Mouse (Mus musculus): ENCODE data around the gene Zbtb16. TPM values are rescaled to one million over a fixed set of nuclear protein-coding genes. Genes with fewer than 3 reads are reported as not detected.

The Zbtb16 gene
- total and polyA plus RNA-seq, 3 experiments: 0.34 to 3.0 (median 0.90) TPM

DNA sequence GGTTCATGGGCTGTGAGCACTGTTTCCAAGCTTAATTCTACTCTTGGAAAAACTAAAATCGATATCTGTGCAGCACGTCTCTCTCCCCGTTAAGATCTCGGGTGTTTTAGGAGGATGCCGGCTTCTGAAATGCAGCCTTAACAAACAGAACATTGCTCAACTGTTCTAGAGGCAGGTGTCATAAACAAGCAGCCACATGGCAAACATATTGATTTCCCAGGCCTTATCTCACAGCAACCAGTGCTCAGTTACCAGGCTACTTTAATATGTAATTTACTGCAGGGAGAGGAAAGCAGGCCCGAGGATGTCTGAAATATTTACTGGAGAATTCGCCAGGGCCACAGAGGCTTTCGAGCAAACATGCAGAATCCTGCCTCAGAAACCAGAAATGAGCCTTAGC lies 35.4 kb downstream of the Zbtb16 start:
- no peaks in the 10 kb centered on the region for H3K9me3 ChIP-seq (replicated peaks; ENCODE audit: low read length)
- H3K9ac ChIP-seq (ENCODE audit: insufficient read depth, low read depth): no peak overlapping the region
- no peaks in the 10 kb centered on the region for H3K79me2 ChIP-seq (replicated peaks; ENCODE audit: control insufficient read depth, extremely low read depth, insufficient read depth, poor library complexity, severe bottlenecking)
- dilution Hi-C loops (cut with MboI; ENCODE audit: extremely low pct_ligation_motif_present, extremely low pct_unique_long_range_greater_than_20kb, low sequenced_read_pairs): no loop called here
- no peak overlapping the region for H3K4me3 ChIP-seq (replicated peaks in 1 of 3; ENCODE audit: low read depth in 2 of 3, low read length in 2 of 3, poor library complexity in 1 of 3)
- no peaks in the 10 kb centered on the region for H3K27me3 ChIP-seq (replicated peaks)
- no peak overlapping the region for H3K4me2 ChIP-seq (ENCODE audit: insufficient read depth, low read depth, poor library complexity, severe bottlenecking)
- peaks cover 0 to 5% of the 10 kb centered on the region in 2 experiments; a peak in 1 of 4 replicates for H3K4me1 ChIP-seq (ENCODE audit: control insufficient read depth in 1 of 2, insufficient read depth in 2 of 2)
- peaks cover 4 to 8% of the 10 kb centered on the region in 2 experiments for H3K36me3 ChIP-seq (replicated peaks in 1 of 2; ENCODE audit: control insufficient read depth in 1 of 2, insufficient read depth in 1 of 2, low read length in 1 of 2)
- no peak overlapping the region for H3K27ac ChIP-seq (ENCODE audit: insufficient read depth, low read depth)
- no peak for TF ChIP-seq UBTF (IDR thresholded peaks at IDR 0.05; ENCODE audit: low read depth, low read length)
- in situ Hi-C loops (cut with MboI; ENCODE audit: low pct_ligation_motif_present, low pct_unique_long_range_greater_than_20kb, low sequenced_read_pairs): no loop called here
- DNase-seq (ENCODE audit: extremely low read depth): no peak

GRCm38 (mm10) chr9:48798044-48798443 lies 38.0 kb downstream of the Zbtb16 start:
- H3K9ac ChIP-seq (ENCODE audit: insufficient read depth, low read depth): no peak overlapping the region
- H3K4me2 ChIP-seq (ENCODE audit: insufficient read depth, low read depth, poor library complexity, severe bottlenecking): no peak overlapping the region
- DNase-seq (ENCODE audit: extremely low read depth): no peak
- no peaks in the 10 kb centered on the region for H3K9me3 ChIP-seq (replicated peaks; ENCODE audit: low read length)
- dilution Hi-C loops (cut with MboI; ENCODE audit: extremely low pct_ligation_motif_present, extremely low pct_unique_long_range_greater_than_20kb, low sequenced_read_pairs): no loop called here
- no peaks in the 10 kb centered on the region for H3K27me3 ChIP-seq (replicated peaks)
- no peak for TF ChIP-seq NELFE (IDR thresholded peaks at IDR 0.05; ENCODE audit: low read depth, low read length)
- TF ChIP-seq USF1 (IDR thresholded peaks at IDR 0.05; ENCODE audit: low read depth, low read length): no peak
- no peak for TF ChIP-seq BHLHE40 (IDR thresholded peaks at IDR 0.05; ENCODE audit: low read depth, low read length)
- TF ChIP-seq MEF2A (IDR thresholded peaks at IDR 0.05; ENCODE audit: borderline replicate concordance, low read depth, low read length): no peak
- no peak for TF ChIP-seq CHD2 (IDR thresholded peaks at IDR 0.05; ENCODE audit: low read length)
- TF ChIP-seq ZNF384 (IDR thresholded peaks at IDR 0.05; ENCODE audit: low read depth, low read length): no peak
- TF ChIP-seq E2F4 (IDR thresholded peaks at IDR 0.05; ENCODE audit: insufficient replicate concordance, low read depth, low read length): no peak
- TF ChIP-seq ZMIZ1 (IDR thresholded peaks at IDR 0.05; ENCODE audit: low read depth, low read length): no peak
- TF ChIP-seq ZKSCAN1 (IDR thresholded peaks at IDR 0.05; ENCODE audit: borderline replicate concordance, low read depth, low read length): no peak
- no peak for TF ChIP-seq ELF1 (IDR thresholded peaks at IDR 0.05; ENCODE audit: low read depth, low read length)
- TF ChIP-seq NRF1 (IDR thresholded peaks at IDR 0.05; ENCODE audit: low read depth, low read length): no peak
- no peak for TF ChIP-seq KAT2A (IDR thresholded peaks at IDR 0.05; ENCODE audit: insufficient replicate concordance, low read length)
- TF ChIP-seq UBTF (IDR thresholded peaks at IDR 0.05; ENCODE audit: low read depth, low read length): no peak
- TF ChIP-seq JUN (IDR thresholded peaks at IDR 0.05; ENCODE audit: insufficient read depth, low read depth, low read length): no peak
- no peak for TF ChIP-seq SMC3 (IDR thresholded peaks at IDR 0.05; ENCODE audit: low read depth, low read length)
- in situ Hi-C loops (cut with MboI; ENCODE audit: low pct_ligation_motif_present, low pct_unique_long_range_greater_than_20kb, low sequenced_read_pairs): no loop called here
- peaks cover 4 to 6% of the 10 kb centered on the region in 2 experiments for H3K36me3 ChIP-seq (replicated peaks in 1 of 2; ENCODE audit: control insufficient read depth in 1 of 2, insufficient read depth in 1 of 2, low read length in 1 of 2)
- H3K4me1 ChIP-seq (ENCODE audit: control insufficient read depth in 1 of 2, insufficient read depth in 2 of 2): peaks cover 0 to 11% of the 10 kb centered on the region in 2 experiments; a peak in 1 of 4 replicates
- no peak overlapping the region for H3K4me3 ChIP-seq (replicated peaks in 1 of 3; ENCODE audit: low read depth in 2 of 3, low read length in 2 of 3, poor library complexity in 1 of 3)
- H3K79me2 ChIP-seq (replicated peaks; ENCODE audit: control insufficient read depth, extremely low read depth, insufficient read depth, poor library complexity, severe bottlenecking): no peaks in the 10 kb centered on the region; the same call in 1 of the 2 replicates
- no peak overlapping the region for H3K27ac ChIP-seq (ENCODE audit: insufficient read depth, low read depth)
